Mouse (Mus musculus) A20 (cell line): ENCODE results near the gene Scnn1b.

Experiments
- DNase-seq: peaks from one replicate; pipeline ENCODE4 v3.0.0-alpha.2; 2011; ENCODE audit warnings: low read depth, low spot score

Scnn1b gene

GRCm38 (mm10) chr7:121963883-121964398 is 99.1 kb downstream of the Scnn1b start:
- peak; percentile 66 for DNase-seq

- DNase-seq: no peak
Measured at GRCm38 (mm10) chr7:121966169-121966568, 101.3 kb downstream of the Scnn1b start.
